Comparison of ENCODE assay signal across 9 mouse cellular contexts in the genomic region with DNA sequence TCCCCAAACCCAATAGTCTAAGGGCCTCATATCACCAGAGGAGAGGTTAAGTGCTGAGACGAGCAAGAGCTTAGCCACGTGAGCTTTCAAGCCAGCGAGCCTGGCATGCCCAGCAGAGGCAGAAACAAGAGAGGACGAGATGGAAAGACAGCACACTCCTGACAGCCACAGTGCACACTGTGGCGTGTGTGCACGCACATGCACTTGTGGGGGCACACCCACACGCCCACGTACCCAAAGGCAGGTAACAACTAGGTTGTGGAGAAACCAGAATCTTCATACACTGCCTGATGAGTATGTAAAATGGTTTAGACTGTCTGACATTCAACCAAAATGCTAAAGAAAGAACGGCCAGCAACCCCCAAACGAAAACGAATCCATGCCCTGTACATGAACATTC. TPM values are rescaled to one million over a fixed set of nuclear protein-coding genes. Genes with fewer than 3 reads are reported as not detected.
DNase-seq lines count a peak whose midpoint lies in the region; ATAC-seq and TF ChIP-seq lines count a peak whose summit lies in the region.
"Had no signal": no experiment of that assay in that cellular context is flagged by ENCODE, and none has a peak within 500 bp of the region (broad histone marks: within the 10 kb centered on the region; RNA-seq: fewer than 3 reads in every experiment).

No protein-coding gene starts in this region.

- no peaks in the 10 kb centered on the region for H3K27me3 ChIP-seq in kidney, postnatal 0 days (ENCODE audit: insufficient read depth, low read length)
- H3K27me3 ChIP-seq in embryonic facial prominence, embryonic 15.5 days = no peaks in the 10 kb centered on the region
- no peaks in the 10 kb centered on the region for H3K27me3 ChIP-seq in intestine, embryonic 15.5 days (replicated peaks)
- H3K27me3 ChIP-seq: Patski had no signal

- H3K4me1 ChIP-seq in kidney, postnatal 0 days (replicated peaks; ENCODE audit: insufficient read depth, low read length) = peaks cover 15% of the 10 kb centered on the region
- peaks cover 23% of the 10 kb centered on the region for H3K4me1 ChIP-seq in embryonic facial prominence, embryonic 15.5 days
- H3K4me1 ChIP-seq in intestine, embryonic 15.5 days (replicated peaks) = peaks cover 15% of the 10 kb centered on the region

- TF ChIP-seq CTCF in kidney, postnatal 0 days (IDR thresholded peaks at IDR 0.05; ENCODE audit: low read depth) = no peak

- peak overlapping the region; percentile 83 for H3K4me2 ChIP-seq in kidney, postnatal 0 days (ENCODE audit: low read length)
- peak overlapping the region; percentile 74 for H3K4me2 ChIP-seq in embryonic facial prominence, embryonic 15.5 days (replicated peaks)
- H3K4me2 ChIP-seq in intestine, embryonic 15.5 days (replicated peaks) = peak overlapping the region; percentile 73; the same call in 1 of the 2 replicates

- 44% methylated on average over 11 of the region's 11 CpGs for WGBS in kidney, postnatal 0 days
- WGBS in embryonic facial prominence, embryonic 15.5 days = 20% methylated on average over 11 of the region's 11 CpGs
- WGBS in intestine, embryonic 15.5 days = 65% methylated on average over 11 of the region's 11 CpGs

- H3K9ac ChIP-seq in kidney, postnatal 0 days (ENCODE audit: low read depth, low read length) = no peak overlapping the region
- no peak overlapping the region for H3K9ac ChIP-seq in embryonic facial prominence, embryonic 15.5 days
- H3K9ac ChIP-seq in intestine, embryonic 15.5 days = no peak overlapping the region; the same call in 1 of the 2 replicates

- peak; percentile 14 for DNase-seq in kidney, postnatal 0 days (ENCODE audit: low spot score)
- no peak for DNase-seq in kidney, adult 11 months
- peak; percentile 33 for DNase-seq in naive thymus-derived CD4-positive, alpha-beta T cell, adult 2 months (ENCODE audit: low read depth)
- no peak for DNase-seq in urinary bladder, postnatal 36 days (ENCODE audit: low spot score in 2 of 2)
- DNase-seq in thymus, postnatal 10 days (ENCODE audit: low spot score in 2 of 2) = no peak

- no peak overlapping the region for H3K27ac ChIP-seq in kidney, postnatal 0 days
- H3K27ac ChIP-seq in embryonic facial prominence, embryonic 15.5 days (replicated peaks) = peak overlapping the region; percentile 28; the same call in 1 of the 2 replicates
- H3K27ac ChIP-seq in intestine, embryonic 15.5 days = no peak overlapping the region

- H3K9me3 ChIP-seq in kidney, postnatal 0 days (replicated peaks; ENCODE audit: low read length) = no peaks in the 10 kb centered on the region
- no peaks in the 10 kb centered on the region for H3K9me3 ChIP-seq in embryonic facial prominence, embryonic 15.5 days (replicated peaks)
- H3K9me3 ChIP-seq in intestine, embryonic 15.5 days = no peaks in the 10 kb centered on the region

- H3K36me3 ChIP-seq in kidney, postnatal 0 days (ENCODE audit: insufficient read depth, low read length) = peaks cover 18% of the 10 kb centered on the region
- H3K36me3 ChIP-seq in embryonic facial prominence, embryonic 15.5 days = peaks cover 36% of the 10 kb centered on the region
- H3K36me3 ChIP-seq in intestine, embryonic 15.5 days = peaks cover 22% of the 10 kb centered on the region

- ATAC-seq in kidney, postnatal 0 days (replicated peaks; ENCODE audit: low FRiP score, low read depth) = no peak
- ATAC-seq in embryonic facial prominence, embryonic 15.5 days (ENCODE audit: insufficient number of reproducible peaks, low FRiP score, low TSS enrichment, low read depth) = no peak
- no peak for ATAC-seq in intestine, embryonic 15.5 days
- ATAC-seq in erythroid progenitor cell, adult 5-6 weeks (replicated peaks; ENCODE audit: low FRiP score, poor library complexity, severe bottlenecking) = no peak
- ATAC-seq: Patski had no signal

- H3K4me3 ChIP-seq in kidney, postnatal 0 days (replicated peaks; ENCODE audit: low read depth, low read length) = no peak overlapping the region
- peak overlapping the region; percentile 85 for H3K4me3 ChIP-seq in embryonic facial prominence, embryonic 15.5 days (replicated peaks)
- no peak overlapping the region for H3K4me3 ChIP-seq in intestine, embryonic 15.5 days (replicated peaks)

RNA-seq across cellular contexts. Expression of gene Degs1, which starts 2.0 kb away (rescaled TPM):
- polyA plus RNA-seq in kidney, postnatal 0 days (2015; fragmentation: Nextera tagmentation; extraction: Ambion mirVana) = 169 and 179 TPM in 2 replicates
- 142 and 143 TPM in 2 replicates for polyA plus RNA-seq in embryonic facial prominence, embryonic 15.5 days (2015; fragmentation: Nextera tagmentation; extraction: Ambion mirVana)
- polyA plus RNA-seq in intestine, embryonic 15.5 days (2015; fragmentation: Nextera tagmentation; extraction: Ambion mirVana) = 120 and 131 TPM in 2 replicates
- 70.3 and 79.2 TPM in 2 replicates for total RNA-seq in erythroid progenitor cell, adult 5-6 weeks (2015; ENCODE audit: low replicate concordance)
- total RNA-seq in erythroid progenitor cell, adult 5-6 weeks (2017; ENCODE audit: low replicate concordance) = 31.8 and 33.1 TPM in 2 replicates

Comparison
In these comparisons a context has a peak if more than half of its experiments do, and no peak if none do; other contexts are left out.
1. DNase-seq: peak in kidney, postnatal 0 days (single experiment) and naive thymus-derived CD4-positive, alpha-beta T cell, adult 2 months (single experiment); none in kidney, adult 11 months (single experiment), urinary bladder, postnatal 36 days (0 of 2) and thymus, postnatal 10 days (0 of 2).
2. Peak in every context shown above with its lines, with median percentiles within 50 percentile points of each other: H3K4me2 ChIP-seq.